Mouse (Mus musculus) lung, postnatal 0 days (tissue): ENCODE measurements around the gene Ugdh.

Experiments
- CTCF ChIP-seq: IDR thresholded peaks from 2 replicates; pipeline ENCODE4 v1.5.1; 2016; ENCODE audit warnings: antibody characterized with exemption, mild to moderate bottlenecking
- EP300 ChIP-seq: IDR thresholded peaks from 2 replicates; pipeline ENCODE4 v1.6.1; 2016; ENCODE audit warnings: antibody characterized with exemption, mild to moderate bottlenecking, control low read depth

- TF ChIP-seq EP300, result no peak
- no peak for TF ChIP-seq CTCF
Measured at GRCm38 (mm10) chr5:65469766-65470165, 34.0 kb upstream of the Ugdh start.
